In the genomic region with DNA sequence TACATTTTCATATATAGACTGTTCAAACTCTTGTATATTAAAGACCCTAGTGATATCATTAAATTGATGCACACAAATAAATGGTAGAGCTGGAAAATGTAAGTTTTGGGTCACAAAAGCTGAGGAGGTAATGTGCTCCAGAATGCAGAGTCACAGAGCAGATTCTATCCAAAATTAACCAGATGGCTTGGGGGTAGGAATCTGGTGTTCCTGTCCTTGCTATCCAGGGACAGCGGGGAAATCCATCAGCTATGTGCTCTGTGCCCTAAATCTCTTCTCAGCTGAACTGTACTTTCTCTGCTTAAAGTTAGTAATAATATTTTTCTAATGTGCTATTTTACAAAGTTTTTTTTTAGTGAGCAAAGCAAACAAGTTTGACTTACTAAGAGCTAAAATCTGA, we compare ENCODE assay signal across 27 mouse cellular contexts.
DNase-seq lines count a peak whose midpoint lies in the region; ATAC-seq lines count a peak whose summit lies in the region.
"Had no signal": no experiment of that assay in that cellular context is flagged by ENCODE, and none has a peak within 500 bp of the region (broad histone marks: within the 10 kb centered on the region; RNA-seq: fewer than 3 reads in every experiment).

No protein-coding gene starts in this region.

- H3K4me2 ChIP-seq in hindbrain, embryonic 11.5 days (replicated peaks; ENCODE audit: low read depth, low read length) = no peak overlapping the region
- no peak overlapping the region for H3K4me2 ChIP-seq in neural tube, embryonic 15.5 days
- H3K4me2 ChIP-seq: limb, embryonic 15.5 days had no signal

- no peaks in the 10 kb centered on the region for H3K4me1 ChIP-seq in hindbrain, embryonic 11.5 days (replicated peaks; ENCODE audit: control insufficient read depth, insufficient read depth, low read length)
- H3K4me1 ChIP-seq in neural tube, embryonic 15.5 days = no peaks in the 10 kb centered on the region
- H3K4me1 ChIP-seq: hindbrain, embryonic 10.5 days; limb, embryonic 10.5 days; limb, embryonic 15.5 days had no signal

- ATAC-seq in hindbrain, embryonic 11.5 days (ENCODE audit: low FRiP score) = no peak
- ATAC-seq in neural tube, embryonic 15.5 days (ENCODE audit: low FRiP score) = no peak
- ATAC-seq: forebrain, embryonic 16.5 days; hindbrain, embryonic 16.5 days had no signal

- no peak overlapping the region for H3K4me3 ChIP-seq in hindbrain, embryonic 11.5 days (ENCODE audit: low read depth, low read length)
- H3K4me3 ChIP-seq in neural tube, embryonic 15.5 days (replicated peaks) = no peak overlapping the region
- H3K4me3 ChIP-seq: erythroblast, embryonic 14.5 days; hindbrain, embryonic 10.5 days; limb, embryonic 10.5 days; limb, embryonic 15.5 days had no signal

- WGBS in hindbrain, embryonic 11.5 days = 88% methylated on average over 1 of the region's 1 CpGs
- WGBS in neural tube, embryonic 15.5 days = 84% methylated on average over 1 of the region's 1 CpGs

- DNase-seq in cerebellum, adult 11 months = peak; percentile 46
- peak; percentile 62 to 75 for DNase-seq in cerebellum, adult 18-20 months
- peak; percentile 37 to 49 for DNase-seq in cerebellum, postnatal 10 days
- peak; percentile 12 to 18 for DNase-seq in layer of hippocampus, adult 8-10 months (ENCODE audit: low spot score in 2 of 2)
- DNase-seq in embryo, embryonic 10.5 days (ENCODE audit: low spot score) = no peak
- DNase-seq in hindbrain, embryonic 11.5 days (ENCODE audit: low spot score) = no peak
- DNase-seq in urinary bladder, postnatal 4 days (ENCODE audit: low spot score in 2 of 2) = no peak
- DNase-seq: adrenal gland, adult 2 months; B cell, adult 2 months; gastrocnemius, postnatal 10 days; heart, postnatal 14 days; kidney, adult 2 months; kidney, postnatal 10 days; lung, adult 2 months; lung, postnatal 10 days; midbrain, embryonic 14.5 days; retina, postnatal 1 day; right cerebral cortex, postnatal 14 days had no signal

- H3K9ac ChIP-seq in hindbrain, embryonic 11.5 days (ENCODE audit: low read depth, low read length) = no peak overlapping the region
- H3K9ac ChIP-seq in neural tube, embryonic 15.5 days (replicated peaks) = no peak overlapping the region
- H3K9ac ChIP-seq: limb, embryonic 15.5 days; liver, embryonic 14.5 days had no signal

- H3K9me3 ChIP-seq in hindbrain, embryonic 11.5 days (ENCODE audit: control insufficient read depth, low read length) = no peaks in the 10 kb centered on the region
- no peaks in the 10 kb centered on the region for H3K9me3 ChIP-seq in neural tube, embryonic 15.5 days (replicated peaks)
- H3K9me3 ChIP-seq: hindbrain, embryonic 10.5 days; limb, embryonic 10.5 days; limb, embryonic 15.5 days had no signal

- H3K36me3 ChIP-seq in hindbrain, embryonic 11.5 days (ENCODE audit: control insufficient read depth, insufficient read depth, low read length) = no peaks in the 10 kb centered on the region
- H3K36me3 ChIP-seq in neural tube, embryonic 15.5 days = no peaks in the 10 kb centered on the region
- H3K36me3 ChIP-seq: hindbrain, embryonic 10.5 days; limb, embryonic 10.5 days; limb, embryonic 15.5 days had no signal

- no peaks in the 10 kb centered on the region for H3K27me3 ChIP-seq in hindbrain, embryonic 11.5 days (ENCODE audit: control insufficient read depth, insufficient read depth, low read length)
- H3K27me3 ChIP-seq in neural tube, embryonic 15.5 days (replicated peaks) = no peaks in the 10 kb centered on the region
- H3K27me3 ChIP-seq: limb, embryonic 15.5 days had no signal

- no peak overlapping the region for H3K27ac ChIP-seq in hindbrain, embryonic 11.5 days (ENCODE audit: low read depth, low read length)
- no peak overlapping the region for H3K27ac ChIP-seq in neural tube, embryonic 15.5 days (replicated peaks)
- H3K27ac ChIP-seq: hindbrain, embryonic 10.5 days; limb, embryonic 10.5 days; limb, embryonic 15.5 days; liver, embryonic 14.5 days; macrophage had no signal

Comparison
In these comparisons a context has a peak if more than half of its experiments do, and no peak if none do; other contexts are left out.
1. DNase-seq: peak in cerebellum, adult 11 months (single experiment), cerebellum, adult 18-20 months (2 of 2), cerebellum, postnatal 10 days (2 of 2) and layer of hippocampus, adult 8-10 months (2 of 2); none in embryo, embryonic 10.5 days (single experiment), hindbrain, embryonic 11.5 days (single experiment) and urinary bladder, postnatal 4 days (0 of 2).